Mouse (Mus musculus): ENCODE data around the gene Nrf1.

Nrf1 gene

DNA sequence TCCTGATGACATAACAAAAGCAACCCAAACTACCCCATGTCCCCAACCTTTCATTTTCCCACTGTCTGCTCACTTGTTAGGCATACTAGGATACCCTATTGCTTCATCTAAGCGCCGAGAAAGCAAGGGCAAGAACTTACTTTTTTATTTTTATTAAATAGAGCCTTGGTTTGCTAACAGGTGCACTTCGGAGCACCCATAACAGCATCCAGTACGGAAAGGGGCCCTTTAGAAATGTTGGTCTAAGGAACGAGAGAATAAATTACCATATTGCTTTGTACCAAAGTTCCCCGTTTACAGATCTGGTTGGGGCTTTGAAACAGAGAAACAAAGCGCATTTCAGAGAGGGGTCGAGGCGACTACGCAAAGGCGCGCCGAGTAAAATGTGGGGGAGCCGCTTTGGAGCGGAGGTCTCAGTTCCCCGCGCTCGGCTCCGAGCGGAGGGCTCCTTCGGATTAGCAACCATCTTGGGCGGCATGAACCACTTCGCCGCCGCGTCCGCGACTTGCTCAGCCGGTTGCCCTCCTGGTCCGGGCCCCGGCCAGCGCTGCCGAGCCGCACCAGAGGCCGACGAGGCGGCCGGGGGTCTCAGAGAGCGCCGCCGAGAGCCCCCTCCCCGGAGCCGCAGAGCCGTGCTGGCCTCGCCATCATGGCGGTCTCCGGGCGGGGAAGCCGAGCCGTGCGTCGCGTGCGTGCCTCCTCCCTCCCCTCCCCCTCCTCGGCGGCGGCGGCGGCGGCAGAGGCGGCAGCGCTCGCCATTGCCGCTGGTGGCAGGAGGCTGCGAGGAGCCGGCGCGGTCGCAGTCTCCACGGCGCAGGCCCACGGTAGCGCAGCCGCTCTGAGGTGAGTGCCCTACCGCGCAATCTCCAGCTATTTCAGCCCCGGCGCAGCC is at the start of gene Nrf1:
Gene Nrf1 (plus strand): TSS at position 718 of the 892 bp plus-strand sequence.
- in situ Hi-C loops (cut with MboI, MseI), result no loop called here

DNA sequence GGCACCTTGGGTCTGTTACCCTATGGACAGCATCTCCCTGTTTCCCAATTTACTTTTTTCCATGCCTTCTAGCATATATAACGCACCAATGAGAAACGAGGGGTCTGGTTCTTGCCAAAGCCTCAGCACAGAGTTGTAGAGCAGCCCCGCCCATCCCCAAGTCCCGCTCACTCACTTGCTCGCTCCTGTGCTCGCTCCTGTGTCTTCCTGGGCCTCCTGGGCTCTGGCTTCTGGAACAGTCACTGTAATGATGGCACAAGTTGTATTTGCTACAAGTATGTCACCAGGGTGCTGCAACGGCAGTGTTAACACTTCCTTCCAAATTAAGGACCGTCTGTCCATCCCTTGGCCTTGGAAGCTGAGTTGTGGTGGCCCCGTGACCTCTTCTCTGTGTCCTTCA is 49.6 kb upstream of the Nrf1 start:
- in situ Hi-C loops (cut with MboI, MseI), result no loop called here

DNA sequence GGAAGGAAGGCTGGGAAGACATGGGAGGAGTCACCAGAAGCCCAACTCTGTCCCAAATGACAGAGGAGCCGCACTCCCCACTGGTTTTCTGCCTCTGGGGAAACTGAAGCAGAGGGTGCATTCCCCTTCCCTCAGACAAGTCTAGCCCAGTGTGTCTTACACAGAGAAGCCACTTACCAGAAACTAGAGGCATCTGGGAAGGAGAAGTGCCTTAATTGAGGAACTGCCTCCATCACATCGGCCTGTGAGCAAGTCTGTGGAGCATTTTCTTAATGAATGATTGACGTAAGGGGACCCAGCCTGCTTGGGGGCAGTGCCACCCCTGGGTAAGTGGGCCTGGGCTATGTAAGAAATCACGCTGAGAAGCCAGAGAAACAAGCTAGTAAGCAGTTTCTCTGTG is 49.0 kb upstream of the Nrf1 start:
- in situ Hi-C loops (cut with MboI, MseI), result no loop called here

DNA sequence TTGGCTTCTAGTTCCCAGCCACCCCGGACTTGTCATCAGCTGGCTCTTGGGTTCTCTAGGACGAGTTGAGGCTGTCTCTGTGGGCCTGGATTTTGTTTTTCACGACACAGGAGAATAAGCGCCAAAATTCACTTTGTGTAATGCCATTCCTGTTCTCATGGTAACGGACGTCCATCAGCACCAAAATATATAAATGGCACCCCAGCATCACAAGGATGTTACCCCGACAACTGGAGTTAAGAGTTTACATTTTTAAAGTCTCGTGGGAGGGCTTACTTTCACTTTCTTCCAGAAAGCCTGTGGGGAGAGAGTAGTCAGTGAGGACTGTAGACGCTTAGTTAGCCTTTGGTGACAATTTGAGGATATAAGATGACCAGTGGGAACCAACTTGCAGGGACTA is 45.2 kb upstream of the Nrf1 start:
- in situ Hi-C loops (cut with MboI, MseI), result no loop called here

DNA sequence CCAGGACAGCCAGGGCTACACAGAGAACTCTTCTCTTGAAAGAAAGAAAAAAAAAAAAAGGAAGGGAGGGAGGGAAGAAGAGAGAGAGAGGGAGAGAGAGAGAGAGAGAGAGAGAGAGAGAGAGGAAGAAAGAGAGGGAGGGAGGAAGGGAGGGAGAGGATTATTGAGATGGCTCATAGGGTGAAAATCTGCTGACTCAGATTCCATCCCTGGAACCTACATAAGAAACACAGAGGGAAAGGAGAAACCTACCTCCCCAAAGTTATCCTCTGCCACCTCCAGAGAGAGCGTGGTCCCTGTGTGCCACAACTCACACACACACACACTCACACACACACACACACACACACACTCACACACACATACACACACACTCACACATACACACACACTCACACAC is 41.9 kb upstream of the Nrf1 start:
- in situ Hi-C loops (cut with MboI, MseI), result no loop called here

DNA sequence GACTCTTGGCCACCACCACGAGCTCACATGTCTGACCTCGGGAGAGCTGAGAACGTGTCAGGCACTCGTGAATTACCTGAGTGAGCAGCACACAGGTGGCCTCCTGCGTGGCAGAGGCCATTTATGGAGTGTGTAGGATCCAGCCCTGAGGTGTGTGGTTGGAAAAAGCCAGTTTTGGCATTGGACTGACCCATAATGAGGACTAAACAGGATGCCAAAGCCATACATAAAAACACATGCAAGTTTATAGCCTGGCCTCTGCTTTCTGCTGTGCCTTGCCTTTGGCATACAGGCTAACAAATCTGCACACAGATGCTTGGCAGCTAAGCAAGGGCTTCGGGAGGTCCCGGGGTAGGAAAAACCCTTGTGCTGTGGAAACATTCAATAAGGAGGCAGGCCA is 38.6 kb upstream of the Nrf1 start:
- in situ Hi-C loops (cut with MboI, MseI), result no loop called here

DNA sequence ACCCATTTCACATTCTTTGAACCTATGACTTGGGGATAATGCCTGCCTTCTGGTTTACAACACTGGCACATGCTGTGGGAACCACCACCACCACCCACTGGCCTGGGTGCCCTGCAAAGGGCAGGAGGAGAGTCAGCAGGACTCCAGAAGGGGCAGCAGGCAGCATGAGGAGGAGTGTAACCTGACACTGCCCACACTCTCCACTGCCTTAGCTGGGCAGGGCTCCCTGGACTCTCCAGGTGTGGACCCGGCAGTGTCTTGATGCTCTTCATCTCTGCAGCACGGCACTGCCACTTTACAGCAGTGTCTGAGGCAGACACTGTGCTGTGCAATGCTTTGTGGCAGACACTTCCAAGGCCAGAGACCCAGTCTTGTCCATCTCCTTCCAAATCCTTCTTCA is 34.3 kb upstream of the Nrf1 start:
- in situ Hi-C loops (cut with MboI, MseI), result no loop called here

DNA sequence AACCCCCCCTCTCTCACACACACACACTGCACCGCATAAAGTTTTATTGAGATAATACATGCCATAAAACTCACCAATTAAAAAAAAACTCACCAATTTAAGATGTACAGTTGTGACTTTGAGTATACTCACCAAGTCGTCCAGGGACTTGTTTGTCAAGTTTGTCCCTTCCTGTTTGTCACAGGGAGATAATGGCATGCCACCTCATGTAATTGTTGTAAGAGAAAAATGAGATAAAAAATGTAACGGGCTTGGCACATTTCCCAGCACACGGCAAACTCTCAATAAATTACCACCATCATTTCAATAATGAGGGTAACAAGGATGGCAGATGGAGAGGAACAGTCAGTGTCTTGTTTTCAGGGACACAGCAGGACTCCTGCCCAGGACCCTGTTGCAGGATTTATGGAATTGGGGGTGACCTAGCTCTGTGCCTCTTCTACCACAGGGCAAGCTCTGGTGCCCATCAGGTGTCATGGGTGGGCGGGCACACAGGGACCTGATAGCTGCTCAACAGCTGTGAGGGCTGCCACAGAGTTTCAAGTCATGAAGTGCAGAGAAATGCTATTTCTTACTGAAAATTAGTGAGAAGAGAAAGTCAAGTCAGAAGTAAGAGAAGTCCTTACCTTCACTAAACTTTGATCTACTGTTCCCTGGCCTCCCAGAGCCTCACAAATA is 33.5 kb upstream of the Nrf1 start:
- in situ Hi-C loops (cut with MboI, MseI), result no loop called here

DNA sequence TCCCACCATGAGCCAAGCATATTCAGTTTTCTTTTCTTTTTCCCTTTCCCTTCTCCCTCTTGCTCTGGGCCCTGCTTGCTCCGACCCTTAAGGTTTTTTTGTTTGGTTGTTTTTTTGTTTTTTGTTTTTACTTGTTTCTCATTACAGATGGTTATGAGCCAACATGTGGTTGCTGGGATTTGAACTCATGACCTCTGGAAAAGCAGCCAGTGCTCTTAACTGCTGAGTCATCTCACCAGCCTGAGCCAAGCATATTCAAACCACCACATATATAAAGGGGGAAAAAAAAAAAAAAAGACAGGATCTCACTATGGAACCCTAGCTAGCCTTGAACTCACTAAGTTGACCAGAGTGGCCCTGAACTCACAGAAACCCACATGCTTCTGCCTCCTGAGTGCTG is 26.5 kb upstream of the Nrf1 start:
- in situ Hi-C loops (cut with MboI, MseI), result no loop called here

DNA sequence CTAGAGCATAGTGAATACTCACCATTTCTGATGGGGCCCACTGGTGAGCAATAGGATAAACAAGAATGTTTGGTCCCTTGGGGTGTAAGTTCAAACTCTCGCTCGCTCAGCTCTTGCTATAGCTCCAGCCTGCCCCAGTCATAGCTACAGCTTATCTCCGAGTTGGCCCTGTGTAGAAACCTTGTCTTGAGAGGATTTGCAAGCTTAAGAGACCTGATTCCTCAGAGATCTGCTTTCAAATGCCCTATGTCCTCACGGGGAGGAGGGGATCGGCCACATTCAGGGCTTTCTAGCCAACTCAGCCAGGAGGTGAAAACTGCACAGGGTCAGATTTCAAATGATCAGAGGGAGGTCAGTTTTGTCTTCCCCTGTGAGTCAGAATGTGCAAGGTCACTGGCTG is 26.1 kb upstream of the Nrf1 start:
- in situ Hi-C loops (cut with MboI, MseI), result no loop called here

DNA sequence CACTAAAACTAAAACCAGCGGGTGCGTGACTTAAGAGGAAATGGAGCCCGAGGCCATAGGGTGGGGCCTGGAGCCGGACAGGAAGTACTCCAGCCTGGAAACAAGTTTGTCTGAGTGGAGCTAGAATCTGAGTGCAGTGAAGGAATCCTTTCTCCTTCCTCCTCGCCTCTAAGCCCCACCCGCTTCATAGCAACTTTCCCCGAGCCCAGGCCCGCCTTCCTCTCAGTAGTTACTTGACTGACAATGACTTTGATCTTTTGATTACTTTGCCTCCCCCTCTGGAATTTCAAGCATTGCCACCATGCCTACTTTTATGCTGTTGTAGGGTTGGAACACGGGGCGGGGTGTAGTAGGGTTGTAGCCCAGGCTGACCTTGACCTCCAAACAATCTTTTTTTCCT is 21.0 kb upstream of the Nrf1 start:
- in situ Hi-C loops (cut with MboI, MseI), result no loop called here

DNA sequence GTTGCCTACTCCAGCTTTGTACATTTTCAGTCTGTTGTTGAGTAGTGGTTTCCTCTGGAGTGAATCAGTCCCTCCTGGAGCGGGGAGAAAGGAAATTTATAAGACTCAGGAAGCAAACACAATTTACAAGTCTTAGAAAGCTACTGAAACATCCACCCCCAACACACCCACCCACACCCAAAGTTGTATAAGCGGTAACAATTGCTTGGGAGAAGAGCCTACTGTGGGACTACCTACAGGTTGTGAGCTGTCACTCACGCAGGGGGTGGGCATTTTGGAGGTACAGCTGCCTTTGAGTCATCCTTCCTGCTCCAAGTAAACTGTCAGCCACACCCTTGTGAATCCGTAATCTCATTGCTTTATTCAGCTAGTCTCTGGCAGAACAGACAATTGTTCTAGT is 19.4 kb upstream of the Nrf1 start:
- in situ Hi-C loops (cut with MboI, MseI), result no loop called here

DNA sequence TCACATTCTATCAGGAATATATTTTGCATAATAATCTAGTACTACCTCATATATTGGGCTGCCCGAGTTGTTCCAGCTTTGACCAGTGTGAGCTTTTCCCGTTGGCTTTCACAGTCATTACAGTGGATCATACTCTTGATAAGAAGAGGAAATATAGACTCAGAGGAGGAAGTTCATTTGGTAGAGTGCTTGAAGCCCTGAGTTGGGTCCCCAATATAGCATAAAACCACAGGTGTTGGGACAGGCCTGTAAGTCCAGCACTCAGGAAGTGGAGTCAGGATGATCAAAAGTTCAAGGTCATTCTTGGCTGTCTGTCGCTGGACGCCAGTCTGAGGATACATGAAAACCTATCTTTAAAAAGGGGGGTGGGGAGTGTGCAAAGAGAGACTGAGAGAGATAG is 12.7 kb upstream of the Nrf1 start:
- in situ Hi-C loops (cut with MboI, MseI), result loop anchor here in 1 of 2 experiments (5.0 kb wide), 1 partner anchor 48 kb away; no protein-coding TSS in a partner anchor

DNA sequence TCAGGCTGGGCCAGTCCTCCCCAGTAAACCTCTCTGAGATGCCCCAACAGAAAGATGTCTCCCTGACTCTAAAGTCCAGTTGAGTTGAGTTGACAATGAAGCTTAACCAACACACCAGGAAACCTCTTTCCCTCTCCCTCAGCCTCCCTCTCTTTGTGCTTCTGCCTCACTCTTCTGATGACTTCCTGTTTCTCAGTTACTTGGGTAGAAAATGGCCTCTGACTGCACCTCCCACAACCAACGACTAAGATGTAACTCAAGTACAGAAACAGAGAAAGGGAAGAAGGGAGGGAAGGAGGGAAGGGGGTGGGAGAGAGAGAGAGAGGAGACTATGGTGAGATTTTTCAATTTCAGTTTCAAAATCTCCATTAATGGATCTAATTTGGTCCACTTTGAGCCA is 6.3 kb upstream of the Nrf1 start:
- in situ Hi-C loops (cut with MboI, MseI), result no loop called here

DNA sequence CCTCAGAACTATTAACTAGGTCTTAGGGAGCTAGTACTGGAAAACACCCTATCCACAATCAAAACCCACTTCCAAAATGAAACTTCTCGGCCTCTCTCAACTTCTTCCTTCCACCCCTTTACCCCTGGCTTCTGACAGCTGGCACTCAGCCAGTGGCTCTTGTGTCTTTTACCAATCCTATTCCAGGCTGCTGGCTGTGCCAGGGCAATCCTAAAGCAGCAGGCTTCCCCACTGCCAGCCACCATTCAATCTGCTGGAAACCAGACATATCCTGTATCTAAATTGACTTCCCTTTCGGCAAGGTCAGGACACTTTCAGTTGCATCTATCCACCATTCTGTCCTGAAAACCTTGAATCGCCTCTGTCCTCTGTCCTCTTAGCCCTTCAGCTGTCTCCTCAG is 5.3 kb upstream of the Nrf1 start:
- in situ Hi-C loops (cut with MboI, MseI), result no loop called here

DNA sequence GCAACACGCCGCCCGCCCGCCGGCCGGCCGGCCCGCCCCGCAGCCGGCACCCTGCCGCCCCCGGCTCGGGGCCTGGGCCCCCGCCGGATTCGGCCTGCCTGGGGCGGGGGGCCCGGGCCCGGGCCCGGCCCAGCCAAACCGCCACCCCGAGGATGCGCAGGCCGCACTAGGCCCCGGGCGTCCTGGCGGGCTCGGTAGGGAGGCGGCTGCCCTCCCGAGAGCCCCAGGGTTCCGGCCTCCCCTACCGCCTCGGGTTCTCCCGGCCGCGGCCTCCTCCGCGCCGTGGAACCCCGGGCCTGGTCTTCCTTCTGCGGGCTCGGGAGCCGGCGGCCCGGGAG is 344 bp downstream of the Nrf1 start:
- in situ Hi-C loops (cut with MboI, MseI), result no loop called here

DNA sequence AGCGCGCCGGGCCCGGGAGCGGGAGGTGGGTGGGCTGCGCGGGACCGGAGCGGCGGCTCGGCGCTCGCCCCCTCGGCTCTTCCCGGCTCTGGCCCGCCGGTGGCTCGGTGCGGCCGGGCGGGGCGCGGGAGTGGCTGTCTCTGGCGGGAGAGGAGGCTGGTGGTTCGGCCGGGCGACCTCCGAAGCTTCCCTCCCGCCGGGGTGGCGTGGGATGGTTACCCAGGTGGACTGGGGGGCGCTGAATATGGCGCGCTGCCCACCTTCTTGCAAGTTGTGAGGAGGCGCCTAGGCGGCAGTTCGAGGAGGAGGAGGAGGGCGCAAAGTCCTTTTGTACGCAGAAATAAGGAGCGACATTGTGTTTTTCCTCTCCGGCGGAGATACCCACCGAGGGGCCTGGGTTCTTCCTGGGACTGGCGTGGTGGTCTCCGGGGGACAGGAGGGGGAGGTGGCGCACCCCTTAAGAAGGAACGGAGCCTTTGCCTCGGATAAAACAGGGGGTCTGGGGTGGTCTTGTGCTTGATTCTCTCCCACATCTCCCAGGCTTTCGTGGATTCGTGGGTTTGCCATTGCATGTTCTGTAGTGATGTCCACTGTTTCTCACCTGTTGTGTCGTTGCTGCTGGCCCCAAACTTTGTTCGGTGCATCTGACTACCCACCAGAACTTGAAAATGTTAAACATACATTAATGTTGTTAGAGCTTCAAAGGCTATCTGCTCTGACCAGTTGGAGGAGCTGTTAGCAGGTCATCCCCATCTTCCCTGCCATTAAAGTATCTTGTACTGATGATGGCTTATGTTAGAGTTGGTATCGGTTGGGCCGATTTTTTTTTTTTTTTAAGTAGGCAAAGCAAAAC is 939 bp downstream of the Nrf1 start:
- in situ Hi-C loops (cut with MboI, MseI), result no loop called here

DNA sequence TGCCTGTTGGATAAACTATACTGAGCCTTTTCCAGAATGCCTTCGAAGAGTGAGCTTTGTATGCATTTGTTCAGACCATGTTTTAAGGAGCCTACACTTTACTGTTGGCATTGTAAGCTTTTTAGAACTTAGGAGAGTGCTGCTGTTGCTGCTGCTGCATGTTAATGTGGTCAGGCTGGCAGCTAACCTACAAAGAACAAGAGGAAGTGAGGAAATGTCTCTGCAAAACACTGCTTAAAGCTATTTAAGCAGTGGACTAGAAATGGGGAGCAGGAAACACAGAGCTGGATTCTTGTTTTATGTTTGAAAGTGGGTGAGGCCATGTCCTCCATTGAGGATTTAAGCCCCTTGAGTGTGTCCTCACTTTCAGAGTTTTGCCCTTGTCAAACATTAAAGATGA is 5.3 kb downstream of the Nrf1 start:
- in situ Hi-C loops (cut with MboI, MseI), result no loop called here

DNA sequence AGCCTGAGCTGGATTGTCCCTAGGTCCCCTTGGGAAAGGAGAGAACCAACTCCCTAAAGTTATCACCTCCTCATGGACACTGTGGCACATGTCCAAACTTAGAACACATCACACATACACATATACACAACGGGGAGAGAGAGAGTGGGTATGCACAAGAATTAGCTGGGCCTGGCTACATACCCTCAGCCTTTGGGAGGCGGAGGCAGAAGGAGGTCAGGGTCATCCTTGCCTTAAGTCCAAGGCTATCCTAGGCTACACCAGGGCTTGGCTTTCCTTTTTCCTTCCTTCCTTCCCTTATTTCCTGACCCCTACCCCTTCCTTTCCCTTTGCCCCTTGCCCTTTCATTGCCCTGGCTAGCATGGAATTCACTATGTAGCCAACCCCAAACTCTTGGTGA is 14.8 kb downstream of the Nrf1 start:
- in situ Hi-C loops (cut with MboI, MseI), result no loop called here

DNA sequence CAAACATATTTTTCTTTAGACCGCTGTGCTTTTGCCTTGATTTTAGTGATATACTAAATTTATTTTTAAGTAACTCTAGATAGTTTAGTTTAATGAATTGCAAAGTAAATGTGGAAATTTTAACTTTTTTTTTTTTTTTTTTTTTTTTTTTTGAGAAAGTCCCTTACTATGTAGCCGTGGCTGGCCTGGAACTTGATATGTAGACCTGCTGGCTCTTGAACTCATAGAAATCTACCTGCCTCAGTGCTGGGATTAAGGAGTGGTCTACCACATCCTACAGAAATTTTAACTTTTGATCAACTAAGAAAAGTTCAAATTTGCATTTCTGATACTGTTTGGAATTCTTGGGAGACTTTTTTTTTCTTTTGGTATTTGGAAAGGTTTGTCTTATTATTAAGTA is 17.6 kb downstream of the Nrf1 start:
- in situ Hi-C loops (cut with MboI, MseI), result no loop called here

DNA sequence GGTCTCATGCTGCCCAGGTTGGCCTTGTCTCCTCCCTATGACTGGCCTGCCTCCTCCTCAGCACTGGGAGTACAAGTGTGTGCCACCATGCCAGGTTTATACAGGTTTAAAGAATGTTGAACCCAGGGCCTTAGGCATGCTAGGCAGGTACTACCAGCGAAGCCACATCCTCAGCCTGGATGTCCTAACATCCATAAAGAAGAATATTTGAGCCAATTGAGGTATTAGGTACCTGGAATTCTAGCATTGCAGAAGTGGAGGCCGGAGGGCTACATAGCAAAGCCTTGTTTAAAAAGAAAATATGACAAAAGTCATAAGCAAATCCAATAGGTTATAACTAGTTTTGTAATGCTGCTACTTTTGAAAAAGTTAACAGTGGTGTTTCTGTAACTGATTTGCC is 19.0 kb downstream of the Nrf1 start:
- in situ Hi-C loops (cut with MboI, MseI), result no loop called here

DNA sequence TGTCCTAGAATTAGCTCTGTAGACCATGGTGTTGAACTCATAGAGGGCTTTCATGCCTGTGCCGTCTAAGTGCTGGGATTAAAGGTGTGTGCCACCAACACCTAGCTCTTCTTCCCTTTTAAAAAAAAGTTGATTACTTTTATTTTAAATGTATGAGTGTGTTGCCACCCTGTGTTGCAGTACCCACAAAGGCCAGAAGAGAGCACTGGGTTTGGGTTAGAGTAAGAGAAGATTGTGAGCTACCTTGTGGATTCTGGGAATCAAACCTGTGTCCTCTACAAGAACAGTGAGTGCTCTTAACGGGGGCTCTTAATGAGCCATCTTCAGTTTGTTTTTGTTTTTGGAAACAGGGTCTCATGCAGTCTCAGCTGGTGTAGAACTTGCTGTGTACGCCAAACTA is 24.7 kb downstream of the Nrf1 start:
- in situ Hi-C loops (cut with MboI, MseI), result no loop called here

Measured in T-helper 17 cell (primary cell).